Mouse (Mus musculus): ENCODE results near the gene 1700017B05Rik.

DNA sequence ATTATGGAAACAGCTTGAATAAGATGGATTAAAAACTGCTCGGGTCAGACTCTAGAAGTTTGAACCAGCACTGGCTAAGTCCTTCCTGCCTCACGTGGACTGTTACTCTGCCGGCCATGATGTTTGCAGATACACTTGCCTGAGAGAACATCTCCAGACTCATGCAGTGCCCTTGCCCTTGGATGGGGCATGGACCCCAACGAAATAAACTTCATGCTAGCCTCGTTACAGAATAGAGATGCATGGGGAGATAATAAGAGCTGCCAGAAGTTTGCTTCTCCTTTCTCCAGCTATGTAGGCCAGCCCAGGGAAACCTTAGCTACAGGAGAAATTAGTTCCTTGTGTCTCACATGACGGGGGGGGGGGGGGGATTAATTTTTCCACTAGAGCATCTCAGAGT, 47.9 kb downstream of the 1700017B05Rik start:
- no peak for TF ChIP-seq CTCF (IDR thresholded peaks at IDR 0.05; ENCODE audit: low read depth)
- no peak for TF ChIP-seq EP300 (IDR thresholded peaks at IDR 0.05; ENCODE audit: low read depth)

Measured in liver, embryonic 14.5 days (tissue).